Mouse (Mus musculus) left cerebral cortex, adult 2 months (tissue): ENCODE data around the gene Pi4k2b. TPM values are rescaled to one million over a fixed set of nuclear protein-coding genes. Genes with fewer than 3 reads are reported as not detected.
A peak's percentile ranks its signal among the peaks of the same experiment; 100 is the strongest.
"Not testable (repeated sequence)": the region's sequence is repeated elsewhere in the genome, so short reads cannot be mapped to it uniquely, and the experiment has no call there.

Source experiments
- DNase-seq, 2 experiments: peaks; one replicate each; pipeline ENCODE4 v3.0.0; 2021 to 2022; ENCODE audit warnings: low spot score in 2 of 2, mixed read lengths in 1 of 2; ENCODE audit errors: extremely low spot score in 1 of 2
- H3K27ac ChIP-seq: fragments of 200-600 bp; 2 replicates; pipeline ENCODE4 v1.8.1; 2022
- H3K4me3 ChIP-seq: fragments of 200-600 bp; 2 replicates; pipeline ENCODE4 v1.8.1; 2022
- CTCF ChIP-seq: fragments of 200-600 bp; IDR thresholded peaks from 2 replicates; pipeline ENCODE4 v1.8.1; 2022; ENCODE audit warnings: antibody characterized with exemption, mild to moderate bottlenecking, moderate library complexity
- intact Hi-C: fragments of 180-260 bp; cut with DNase I; formaldehyde crosslinking; loops from one replicate; pipeline ENCODE4 v1.15.1; 2025
- long read RNA-seq, 2 experiments: library from polyadenylated mRNA; stranded (forward); transcript quantifications; one replicate each; pipeline ENCODE4 v2.0.0; 2021; ENCODE audit warnings: borderline mapping rate in 2 of 2
- total RNA-seq, 2 experiments: library from RNA; stranded (reverse); gene quantifications; 2 replicates each; pipeline ENCODE4 v1.2.3; 2021

The Pi4k2b gene
- 1 to 10 TPM; 1.0 to 1.9 TPM for total RNA-seq
- long read RNA-seq, experiment 1, partial matches to known transcripts, result 1 of 7 reads
- long read RNA-seq, experiment 1, other reads (novel, unspliced or antisense), result 3 of 7 reads
- long read RNA-seq, experiment 2, partial matches to known transcripts, result 0 of 2 reads
- long read RNA-seq, experiment 2, other reads (novel, unspliced or antisense), result 1 of 2 reads

GRCm38 (mm10) chr5:52741391-52742111, at the start of gene Pi4k2b:
Gene Pi4k2b (plus strand): TSS chr5:52741574.
- Histone ChIP-seq H3K27ac (no peak within 1 kb of the TSS), H3K4me3 (peak within 1 kb of the TSS; percentile 79)
- TF ChIP-seq CTCF, result no peak
- peak; percentile 51 to 60 for DNase-seq
- intact Hi-C loops, result no loop called here

- H3K4me3 ChIP-seq, result no peak overlapping the region
- no peak overlapping the region for H3K27ac ChIP-seq
- DNase-seq, result no peak
- no peak for TF ChIP-seq CTCF
- intact Hi-C loops, result no loop called here
These were observed 44.1 kb upstream of the Pi4k2b start for GRCm38 (mm10) chr5:52697291-52697690.

GRCm38 (mm10) chr5:52697882-52698440, 43.4 kb upstream of the Pi4k2b start:
- DNase-seq, intact Hi-C loops, H3K27ac ChIP-seq, H3K4me3 ChIP-seq: not testable (repeated sequence)

- no peak for DNase-seq
- no peak overlapping the region for H3K4me3 ChIP-seq
- intact Hi-C loops, result no loop called here
- H3K27ac ChIP-seq, result no peak overlapping the region
- TF ChIP-seq CTCF, result no peak
These were observed 36.8 kb upstream of the Pi4k2b start for GRCm38 (mm10) chr5:52704562-52704961.

GRCm38 (mm10) chr5:52712704-52713103, 28.7 kb upstream of the Pi4k2b start:
- Histone ChIP-seq H3K27ac (no peak overlapping the region), H3K4me3 (no peak overlapping the region)
- no peak for TF ChIP-seq CTCF
- DNase-seq, result no peak
- intact Hi-C loops, result no loop called here

GRCm38 (mm10) chr5:52716742-52717448, 24.5 kb upstream of the Pi4k2b start:
- TF ChIP-seq CTCF, result no peak
- no peak overlapping the region for H3K4me3 ChIP-seq
- intact Hi-C loops, result no loop called here
- no peak for DNase-seq
- H3K27ac ChIP-seq, result no peak overlapping the region

- DNase-seq, result peak in 1 of 2 experiments; percentile 9
- intact Hi-C loops, result no loop called here
- TF ChIP-seq CTCF, result no peak
- Histone ChIP-seq H3K27ac (no peak overlapping the region), H3K4me3 (no peak overlapping the region)
These were observed 20.4 kb upstream of the Pi4k2b start for GRCm38 (mm10) chr5:52721003-52721402.

GRCm38 (mm10) chr5:52727747-52728146, 13.6 kb upstream of the Pi4k2b start:
- H3K27ac ChIP-seq, result no peak overlapping the region
- DNase-seq, result no peak
- intact Hi-C loops, result no loop called here
- TF ChIP-seq CTCF, result no peak
- H3K4me3 ChIP-seq, result no peak overlapping the region

- no peak overlapping the region for H3K27ac ChIP-seq
- intact Hi-C loops, result no loop called here
- H3K4me3 ChIP-seq, result no peak overlapping the region
- DNase-seq, result no peak
- no peak for TF ChIP-seq CTCF
These were observed 8.6 kb upstream of the Pi4k2b start for GRCm38 (mm10) chr5:52732811-52733210.

GRCm38 (mm10) chr5:52736046-52736445, 5.3 kb upstream of the Pi4k2b start:
- no peak for DNase-seq
- H3K4me3 ChIP-seq, result no peak overlapping the region
- no peak for TF ChIP-seq CTCF
- H3K27ac ChIP-seq, result no peak overlapping the region
- intact Hi-C loops, result no loop called here

- intact Hi-C loops, result no loop called here
- no peak overlapping the region for H3K27ac ChIP-seq
- DNase-seq, result peak in 1 of 2 experiments; percentile 15
- H3K4me3 ChIP-seq, result peak overlapping the region; percentile 79
- peak; percentile 29 for TF ChIP-seq CTCF
These were observed 889 bp downstream of the Pi4k2b start for GRCm38 (mm10) chr5:52742112-52742813.

- TF ChIP-seq CTCF, result no peak
- Histone ChIP-seq H3K4me3 (no peak overlapping the region), H3K27ac (no peak overlapping the region)
- no peak for DNase-seq
- intact Hi-C loops, result no loop called here
These were observed 1.9 kb downstream of the Pi4k2b start for GRCm38 (mm10) chr5:52743231-52743630.
